Mouse (Mus musculus) kidney, embryonic 16.5 days (tissue): ENCODE data around the gene Rgs6. TPM values are rescaled to one million over a fixed set of nuclear protein-coding genes. Genes with fewer than 3 reads are reported as not detected.

Source experiments
- ATAC-seq: fragments of 200-750 bp; cut with Nextera tagmentation; 2 replicates; pipeline ENCODE4 v1.8.0; 2017; ENCODE audit warnings: moderate TSS enrichment; ENCODE audit not compliant: low FRiP score, low TSS enrichment
- H3K27ac ChIP-seq: fragments of 300-500 bp; sonication (generic); 2 replicates; pipeline ENCODE4 v1.5.1; 2014; ENCODE audit warnings: low read length
- H3K27me3 ChIP-seq: fragments of 300-500 bp; sonication (generic); 2 replicates; pipeline ENCODE4 v1.6.1; 2014; ENCODE audit warnings: low read length, control low read depth, mixed read lengths; ENCODE audit not compliant: insufficient read depth
- H3K36me3 ChIP-seq: fragments of 300-500 bp; sonication (generic); 2 replicates; pipeline ENCODE4 v1.6.1; 2014; ENCODE audit warnings: low read length, control low read depth, mixed read lengths; ENCODE audit not compliant: insufficient read depth
- H3K4me1 ChIP-seq: fragments of 300-500 bp; sonication (generic); 2 replicates; pipeline ENCODE4 v1.6.1; 2014; ENCODE audit warnings: low read length, control low read depth, mixed read lengths; ENCODE audit not compliant: insufficient read depth
- H3K4me2 ChIP-seq: fragments of 300-500 bp; sonication (generic); replicated peaks from 2 replicates; pipeline ENCODE4 v1.6.1; 2014; ENCODE audit warnings: low read depth, low read length
- H3K4me3 ChIP-seq: fragments of 300-500 bp; sonication (generic); 2 replicates; pipeline ENCODE4 v1.5.1; 2014; ENCODE audit warnings: mild to moderate bottlenecking, low read length
- H3K9ac ChIP-seq: fragments of 300-500 bp; sonication (generic); replicated peaks from 2 replicates; pipeline ENCODE4 v1.6.1; 2014; ENCODE audit warnings: low read length
- H3K9me3 ChIP-seq: fragments of 300-500 bp; sonication (generic); 2 replicates; pipeline ENCODE4 v1.6.1; 2016; ENCODE audit warnings: low read length, control low read depth
- WGBS: fragments of 180-500 bp; shearing (Covaris S2); extraction: QIAGEN DNeasy Blood & Tissue Kit; methylation state at CpG from one replicate; pipeline ENCODE4 v1.1.7; 2014; 5-methylcytosine and 5-hydroxymethylcytosine counted together
- polyA plus RNA-seq: library from polyadenylated mRNA; unstranded; fragments of >200 nt; fragmentation: Nextera tagmentation; extraction: Ambion mirVana; gene quantifications from 2 replicates; pipeline ENCODE4 v1.2.1, GENCODE M21; 2015

Gene Rgs6
- polyA plus RNA-seq, 1 experiment from 2014 or later = 2.7 TPM

GRCm38 (mm10) chr12:83016486-83016885 is 428.4 kb downstream of the Rgs6 start:
- no peak for ATAC-seq
- WGBS = 86% methylated on average over 6 of the region's 6 CpGs

GRCm38 (mm10) chr12:83018005-83018404 is 429.9 kb downstream of the Rgs6 start:
- H3K4me1 ChIP-seq = no peaks in the 10 kb centered on the region
- H3K4me3 ChIP-seq = no peak overlapping the region
- ATAC-seq = no peak
- no peak overlapping the region for H3K4me2 ChIP-seq
- no peak overlapping the region for H3K9ac ChIP-seq
- H3K27ac ChIP-seq = no peak overlapping the region
- no peaks in the 10 kb centered on the region for H3K9me3 ChIP-seq
- 6% methylated on average over 3 of the region's 3 CpGs for WGBS
- no peaks in the 10 kb centered on the region for H3K27me3 ChIP-seq
- H3K36me3 ChIP-seq = no peaks in the 10 kb centered on the region

More at GRCm38 (mm10) chr12:83016486-83016885, 428.4 kb downstream of the Rgs6 start:
- H3K9me3 ChIP-seq = 0 out of 2 replicates have a peak, but pooled peaks cover 2% of the 10 kb centered on the region
- H3K4me3 ChIP-seq = no peak overlapping the region
- H3K4me1 ChIP-seq = no peaks in the 10 kb centered on the region
- no peaks in the 10 kb centered on the region for H3K36me3 ChIP-seq
- no peak overlapping the region for H3K9ac ChIP-seq
- no peak overlapping the region for H3K27ac ChIP-seq
- H3K4me2 ChIP-seq = no peak overlapping the region
- no peaks in the 10 kb centered on the region for H3K27me3 ChIP-seq

DNA sequence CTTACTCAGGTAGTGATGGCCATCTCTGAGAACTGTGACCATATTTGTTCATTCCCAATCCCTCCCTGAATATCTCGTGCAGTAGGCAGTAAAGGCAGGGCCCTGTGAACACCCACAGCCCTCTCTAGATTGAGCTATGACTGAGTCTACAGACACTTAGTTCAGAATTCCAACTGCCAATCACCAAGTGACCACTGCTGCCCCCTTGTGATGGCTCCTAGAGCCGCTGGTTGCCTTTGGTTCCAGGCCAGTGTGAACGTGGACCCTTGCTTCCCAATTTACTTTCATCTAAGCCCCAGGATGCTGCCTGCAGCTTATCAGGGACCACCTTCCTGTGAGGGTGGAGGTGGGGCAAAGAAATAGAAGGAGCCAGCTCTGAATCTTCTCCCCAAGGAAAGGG is 438.9 kb downstream of the Rgs6 start:
- Histone ChIP-seq H3K36me3 (no peaks in the 10 kb centered on the region), H3K4me1 (no peaks in the 10 kb centered on the region), H3K4me2 (no peak overlapping the region), H3K4me3 (no peak overlapping the region), H3K27ac (no peak overlapping the region), H3K9me3 (no peaks in the 10 kb centered on the region), H3K27me3 (no peaks in the 10 kb centered on the region), H3K9ac (no peak overlapping the region)
- WGBS = 49% methylated on average over 3 of the region's 3 CpGs
- ATAC-seq = no peak

- peaks cover 2% of the 10 kb centered on the region for H3K4me1 ChIP-seq
- no peak overlapping the region for H3K9ac ChIP-seq
- H3K36me3 ChIP-seq = no peaks in the 10 kb centered on the region
- H3K27ac ChIP-seq = no peak overlapping the region
- no peak overlapping the region for H3K4me2 ChIP-seq
- 38% methylated on average over 7 of the region's 7 CpGs for WGBS
- no peak overlapping the region for H3K4me3 ChIP-seq
- no peaks in the 10 kb centered on the region for H3K27me3 ChIP-seq
- ATAC-seq = no peak
- no peaks in the 10 kb centered on the region for H3K9me3 ChIP-seq
Measured at GRCm38 (mm10) chr12:83033171-83033835, 445.2 kb downstream of the Rgs6 start.

DNA sequence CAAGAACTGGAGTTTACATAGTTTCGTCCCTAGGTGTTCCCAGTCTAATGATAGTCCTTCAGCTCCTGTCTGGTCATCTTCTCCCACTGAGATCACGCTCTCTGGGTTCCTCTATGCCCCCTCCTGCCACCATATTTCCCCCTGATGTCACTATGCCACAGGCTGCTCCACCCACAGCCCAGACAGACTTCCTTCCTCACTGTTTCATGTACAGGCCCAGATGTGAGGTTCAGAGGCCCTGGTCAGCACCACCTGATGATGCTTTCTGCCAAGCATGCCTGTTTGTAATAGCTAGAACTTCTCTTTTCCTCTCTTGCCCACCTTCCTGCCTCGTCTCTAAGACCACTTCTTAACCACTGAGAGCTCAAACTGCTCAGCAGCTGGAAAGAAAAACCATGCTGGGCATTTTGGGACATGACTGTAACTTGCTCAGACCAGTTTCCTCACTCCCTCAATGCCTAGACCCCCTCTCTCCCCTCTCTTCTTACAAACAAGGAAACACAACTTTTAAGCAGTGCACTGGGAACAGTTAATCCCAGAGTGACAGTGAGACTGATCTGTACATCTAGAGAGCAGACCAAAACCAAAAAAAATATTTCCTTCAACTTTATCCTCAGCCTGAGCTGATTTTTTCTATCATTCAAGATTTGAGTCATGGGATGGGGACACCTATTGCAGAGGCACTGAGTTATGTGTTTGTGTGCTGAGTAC is 446.9 kb downstream of the Rgs6 start:
- Histone ChIP-seq H3K9ac (no peak overlapping the region), H3K4me3 (no peak overlapping the region), H3K9me3 (no peaks in the 10 kb centered on the region), H3K27ac (no peak overlapping the region), H3K4me2 (no peak overlapping the region), H3K27me3 (no peaks in the 10 kb centered on the region), H3K4me1 (peaks cover 6% of the 10 kb centered on the region), H3K36me3 (no peaks in the 10 kb centered on the region)
- WGBS = 89% methylated on average over 3 of the region's 3 CpGs
- no peak for ATAC-seq

DNA sequence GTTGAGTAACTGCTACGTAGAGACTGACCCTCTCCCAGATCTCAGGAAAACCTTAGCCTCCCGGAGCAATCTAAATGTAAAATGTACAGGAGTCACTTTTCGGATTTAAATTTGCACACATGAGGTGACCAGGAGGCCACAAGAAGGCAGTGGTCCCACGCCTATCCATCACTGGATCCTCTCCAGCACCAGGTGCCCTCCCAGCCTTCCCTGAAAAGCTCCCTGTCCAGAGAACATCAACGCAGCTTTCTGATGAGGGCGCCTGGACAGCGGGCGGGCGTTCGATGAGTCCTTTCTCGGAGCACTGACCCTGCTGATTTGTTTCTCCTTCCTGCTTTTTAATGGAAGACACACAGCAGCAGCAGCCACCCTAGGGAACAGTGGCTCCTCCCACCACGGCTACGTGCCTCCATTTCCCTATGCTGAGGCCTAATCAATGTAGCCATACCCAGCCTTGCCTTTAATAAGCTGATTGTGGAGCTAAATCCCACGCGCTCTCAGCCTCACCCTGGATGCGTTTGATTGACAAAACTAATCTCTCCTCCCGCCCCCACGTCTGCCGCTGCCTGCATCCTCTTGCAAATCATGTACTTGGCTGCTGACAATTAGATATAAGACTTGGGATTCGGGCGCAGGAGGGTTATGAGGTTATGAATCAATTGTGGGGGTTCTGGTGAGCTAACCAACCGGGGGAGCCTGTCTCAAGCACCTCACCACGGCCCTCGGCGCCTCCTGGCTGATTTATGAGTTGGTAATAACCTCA is 449.9 kb downstream of the Rgs6 start:
- Histone ChIP-seq H3K4me3 (no peak overlapping the region), H3K9ac (0 out of 2 replicates have a peak overlapping the region, but pooled peaks have one; percentile 12), H3K4me1 (peaks cover 6% of the 10 kb centered on the region), H3K27ac (peak overlapping the region; percentile 57; the same call in 1 of the 2 replicates), H3K9me3 (no peaks in the 10 kb centered on the region), H3K36me3 (no peaks in the 10 kb centered on the region), H3K27me3 (no peaks in the 10 kb centered on the region), H3K4me2 (peak overlapping the region; percentile 22)
- no peak for ATAC-seq
- 47% methylated on average over 25 of the region's 25 CpGs for WGBS

- Histone ChIP-seq H3K4me2 (no peak overlapping the region), H3K4me1 (peaks cover 6% of the 10 kb centered on the region), H3K27me3 (no peaks in the 10 kb centered on the region), H3K9me3 (no peaks in the 10 kb centered on the region), H3K36me3 (no peaks in the 10 kb centered on the region), H3K27ac (peak overlapping the region; percentile 57; the same call in 1 of the 2 replicates), H3K4me3 (no peak overlapping the region), H3K9ac (no peak overlapping the region)
- no peak for ATAC-seq
- WGBS = 58% methylated on average over 7 of the region's 7 CpGs
Measured at GRCm38 (mm10) chr12:83038779-83039178, 450.7 kb downstream of the Rgs6 start.

DNA sequence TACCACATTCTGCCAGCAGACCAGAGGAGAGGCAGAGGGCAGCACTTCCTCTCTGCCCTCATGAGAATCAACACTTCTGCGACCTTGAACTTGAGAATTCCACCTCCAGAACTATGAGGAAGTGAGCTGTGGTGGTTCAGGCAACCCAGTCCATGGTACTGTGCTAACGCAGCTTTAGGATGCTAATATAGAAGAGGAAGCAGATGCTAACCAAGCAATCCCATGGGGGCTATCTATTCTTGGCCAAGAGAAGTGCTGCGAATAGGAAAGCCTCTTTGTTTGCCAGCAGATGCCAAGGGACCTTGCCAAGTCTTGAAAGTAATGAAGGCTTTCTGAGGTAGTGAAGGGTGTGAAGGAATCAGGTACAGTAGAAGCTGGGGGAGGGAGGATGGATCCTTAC is 451.8 kb downstream of the Rgs6 start:
- no peaks in the 10 kb centered on the region for H3K36me3 ChIP-seq
- no peaks in the 10 kb centered on the region for H3K9me3 ChIP-seq
- H3K4me3 ChIP-seq = no peak overlapping the region
- peaks cover 15% of the 10 kb centered on the region for H3K4me1 ChIP-seq
- H3K27ac ChIP-seq = no peak overlapping the region
- no peak for ATAC-seq
- 60% methylated on average over 3 of the region's 3 CpGs for WGBS
- no peak overlapping the region for H3K9ac ChIP-seq
- H3K4me2 ChIP-seq = no peak overlapping the region
- no peaks in the 10 kb centered on the region for H3K27me3 ChIP-seq

- 73% methylated on average over 6 of the region's 6 CpGs for WGBS
- H3K27ac ChIP-seq = 0 out of 2 replicates have a peak overlapping the region, but pooled peaks have one; percentile 13
- H3K36me3 ChIP-seq = no peaks in the 10 kb centered on the region
- no peaks in the 10 kb centered on the region for H3K9me3 ChIP-seq
- H3K9ac ChIP-seq = no peak overlapping the region
- peaks cover 17% of the 10 kb centered on the region for H3K4me1 ChIP-seq
- no peaks in the 10 kb centered on the region for H3K27me3 ChIP-seq
- no peak overlapping the region for H3K4me2 ChIP-seq
- H3K4me3 ChIP-seq = no peak overlapping the region
- no peak for ATAC-seq
Measured at GRCm38 (mm10) chr12:83043980-83044620, 456.0 kb downstream of the Rgs6 start.
